Mouse (Mus musculus) liver, embryonic 11.5 days (tissue): Measurements from ENCODE around the gene Klhl8. TPM values are rescaled to one million over a fixed set of nuclear protein-coding genes. Genes with fewer than 3 reads are reported as not detected.

Experiments
- ATAC-seq: fragments of 200-750 bp; cut with Nextera tagmentation; replicated peaks from 2 replicates; pipeline ENCODE4 v1.8.0; 2017; ENCODE audit warnings: moderate number of reproducible peaks, mild to moderate bottlenecking, moderate TSS enrichment, moderate library complexity; ENCODE audit not compliant: low FRiP score
- DNase-seq: peaks from one replicate; pipeline ENCODE4 v3.0.0-alpha.2; 2017; ENCODE audit warnings: low spot score
- H3K27ac ChIP-seq: fragments of 300-500 bp; sonication (generic); 2 replicates; pipeline ENCODE4 v1.5.1; 2014; ENCODE audit warnings: mild to moderate bottlenecking, low read depth, low read length, control low read depth
- H3K27me3 ChIP-seq: fragments of 300-500 bp; sonication (generic); replicated peaks from 2 replicates; pipeline ENCODE4 v1.6.1; 2014; ENCODE audit warnings: low read length, mixed read lengths; ENCODE audit not compliant: control insufficient read depth, insufficient read depth
- H3K36me3 ChIP-seq: fragments of 300-500 bp; sonication (generic); 2 replicates; pipeline ENCODE4 v1.6.1; 2014; ENCODE audit warnings: mild to moderate bottlenecking, low read length, moderate library complexity, mixed read lengths; ENCODE audit not compliant: control insufficient read depth, insufficient read depth
- H3K4me1 ChIP-seq: fragments of 300-500 bp; sonication (generic); replicated peaks from 2 replicates; pipeline ENCODE4 v1.6.1; 2014; ENCODE audit warnings: low read length, mixed read lengths; ENCODE audit not compliant: control insufficient read depth, insufficient read depth
- H3K4me2 ChIP-seq: fragments of 300-500 bp; sonication (generic); 2 replicates; pipeline ENCODE4 v1.6.1; 2014; ENCODE audit warnings: mild to moderate bottlenecking, control low read depth, moderate library complexity
- H3K4me3 ChIP-seq: fragments of 300-500 bp; sonication (generic); 2 replicates; pipeline ENCODE4 v1.5.1; 2014; ENCODE audit warnings: low read depth, low read length, control low read depth
- H3K9ac ChIP-seq: fragments of 300-500 bp; sonication (generic); 2 replicates; pipeline ENCODE4 v1.6.1; 2014; ENCODE audit warnings: low read depth, low read length, control low read depth
- H3K9me3 ChIP-seq: fragments of 300-500 bp; sonication (generic); 2 replicates; pipeline ENCODE4 v1.6.1; 2016; ENCODE audit warnings: low read length, inconsistent platforms, mixed read lengths; ENCODE audit not compliant: control insufficient read depth
- WGBS: fragments of 180-500 bp; shearing (Covaris S2); extraction: QIAGEN DNeasy Blood & Tissue Kit; methylation state at CpG from one replicate; pipeline ENCODE4 v1.1.7; 2014; 5-methylcytosine and 5-hydroxymethylcytosine counted together
- polyA plus RNA-seq: library from polyadenylated mRNA; unstranded; fragments of >200 nt; fragmentation: Nextera tagmentation; extraction: Ambion mirVana; gene quantifications from 2 replicates; pipeline ENCODE4 v1.2.1, GENCODE M21; 2014

Gene Klhl8
- polyA plus RNA-seq, 1 experiment from 2014 or later, result 4.5 TPM

GRCm38 (mm10) chr5:103816718-103817117 is 94.3 kb downstream of the Klhl8 start:
- no peaks in the 10 kb centered on the region for H3K36me3 ChIP-seq
- 86% methylated on average over 3 of the region's 3 CpGs for WGBS

GRCm38 (mm10) chr5:103815249-103815617 is 95.8 kb downstream of the Klhl8 start:
- no peaks in the 10 kb centered on the region for H3K27me3 ChIP-seq
- ATAC-seq (no peak), DNase-seq (no peak)
- H3K9ac ChIP-seq, result no peak overlapping the region
- no peaks in the 10 kb centered on the region for H3K36me3 ChIP-seq
- peaks cover 2% of the 10 kb centered on the region; the same call in 1 of the 2 replicates for H3K4me1 ChIP-seq
- H3K9me3 ChIP-seq, result no peaks in the 10 kb centered on the region
- H3K27ac ChIP-seq, result no peak overlapping the region
- 55% methylated on average over 4 of the region's 4 CpGs for WGBS
- H3K4me3 ChIP-seq, result no peak overlapping the region
- H3K4me2 ChIP-seq, result no peak overlapping the region

More at GRCm38 (mm10) chr5:103816718-103817117, 94.3 kb downstream of the Klhl8 start:
- Histone ChIP-seq H3K4me1 (peaks cover 12% of the 10 kb centered on the region), H3K27ac (no peak overlapping the region), H3K9me3 (no peaks in the 10 kb centered on the region), H3K27me3 (no peaks in the 10 kb centered on the region), H3K4me2 (no peak overlapping the region), H3K4me3 (no peak overlapping the region), H3K9ac (no peak overlapping the region)
- no peak for ATAC-seq
- DNase-seq, result no peak

GRCm38 (mm10) chr5:103814551-103815248 is 96.4 kb downstream of the Klhl8 start:
- 71% methylated on average over 16 of the region's 16 CpGs for WGBS
- H3K4me1 ChIP-seq, result no peaks in the 10 kb centered on the region; the same call in 1 of the 2 replicates
- no peak for ATAC-seq
- H3K36me3 ChIP-seq, result no peaks in the 10 kb centered on the region
- no peak overlapping the region for H3K9ac ChIP-seq
- no peak overlapping the region for H3K27ac ChIP-seq
- no peaks in the 10 kb centered on the region for H3K9me3 ChIP-seq
- no peak overlapping the region for H3K4me2 ChIP-seq
- no peak overlapping the region for H3K4me3 ChIP-seq
- H3K27me3 ChIP-seq, result no peaks in the 10 kb centered on the region
- no peak for DNase-seq

- Histone ChIP-seq H3K4me3 (no peak overlapping the region), H3K9ac (no peak overlapping the region), H3K4me2 (no peak overlapping the region), H3K27me3 (no peaks in the 10 kb centered on the region), H3K9me3 (no peaks in the 10 kb centered on the region), H3K4me1 (no peaks in the 10 kb centered on the region; the same call in 1 of the 2 replicates), H3K27ac (no peak overlapping the region), H3K36me3 (no peaks in the 10 kb centered on the region)
- no peak for ATAC-seq
- no peak for DNase-seq
- 79% methylated on average over 12 of the region's 12 CpGs for WGBS
These were observed 97.0 kb downstream of the Klhl8 start for GRCm38 (mm10) chr5:103813997-103814542.

GRCm38 (mm10) chr5:103813291-103813690 is 97.8 kb downstream of the Klhl8 start:
- H3K9me3 ChIP-seq, result no peaks in the 10 kb centered on the region
- no peak overlapping the region for H3K4me3 ChIP-seq
- 83% methylated on average over 5 of the region's 5 CpGs for WGBS
- DNase-seq (no peak), ATAC-seq (no peak)
- H3K36me3 ChIP-seq, result no peaks in the 10 kb centered on the region
- no peak overlapping the region for H3K27ac ChIP-seq
- H3K9ac ChIP-seq, result no peak overlapping the region
- H3K27me3 ChIP-seq, result no peaks in the 10 kb centered on the region
- H3K4me2 ChIP-seq, result no peak overlapping the region
- no peaks in the 10 kb centered on the region; the same call in 1 of the 2 replicates for H3K4me1 ChIP-seq

Other genes with a start within 250 kb of the Klhl8 start
- gene Aff1, start 218.9 kb downstream of the Klhl8 start, polyA plus RNA-seq, result 19.3 and 19.7 TPM in 2 replicates
- 0.32 TPM in 1 of 2 replicates, not detected in the other for gene Hsd17b13, start 66.2 kb upstream of the Klhl8 start, polyA plus RNA-seq
- gene Hsd17b11, start 110.7 kb upstream of the Klhl8 start, polyA plus RNA-seq, result 1.7 and 2.5 TPM in 2 replicates
- gene Nudt9, start 135.0 kb upstream of the Klhl8 start, polyA plus RNA-seq, result 103 and 110 TPM in 2 replicates
- gene Gm17660, start 166.3 kb upstream of the Klhl8 start, polyA plus RNA-seq, result not detected in 2 replicates
- 5.6 and 6.8 TPM in 2 replicates for gene Sparcl1, start 202.5 kb upstream of the Klhl8 start, polyA plus RNA-seq